Mouse (Mus musculus): Measurements from ENCODE around the gene Rapgef4. TPM values are rescaled to one million over a fixed set of nuclear protein-coding genes. Genes with fewer than 3 reads are reported as not detected.

Gene Rapgef4
- 1 to 10 TPM; 1.2 to 4.2 TPM for total RNA-seq (2021)
- long read RNA-seq, experiment 1, result 0 reads
- long read RNA-seq, experiment 2, result 0 reads

- DNase-seq (ENCODE audit: low spot score), result no peak
Measured at GRCm38 (mm10) chr2:71980771-71981342, at the start of gene Rapgef4. Rapgef4 (plus strand) TSS chr2:71981240.

- DNase-seq (ENCODE audit: low spot score), result no peak
Measured at GRCm38 (mm10) chr2:71934046-71934445, 47.0 kb upstream of the Rapgef4 start.

GRCm38 (mm10) chr2:71936711-71937110 is 44.3 kb upstream of the Rapgef4 start:
- no peak for DNase-seq (ENCODE audit: low spot score)

GRCm38 (mm10) chr2:71937649-71938308 is 43.3 kb upstream of the Rapgef4 start:
- no peak for DNase-seq (ENCODE audit: low spot score)

- peak; percentile 55 for DNase-seq (ENCODE audit: low spot score)
Measured at GRCm38 (mm10) chr2:71938716-71939393, 42.2 kb upstream of the Rapgef4 start.

- no peak for DNase-seq (ENCODE audit: low spot score)
Measured at GRCm38 (mm10) chr2:71941005-71941720, 39.9 kb upstream of the Rapgef4 start.

- DNase-seq (ENCODE audit: low spot score), result no peak
Measured at GRCm38 (mm10) chr2:71941721-71942087, 39.3 kb upstream of the Rapgef4 start.

GRCm38 (mm10) chr2:71951212-71951611 is 29.8 kb upstream of the Rapgef4 start:
- no peak for DNase-seq (ENCODE audit: low spot score)

- DNase-seq (ENCODE audit: low spot score), result peak; percentile 65
Measured at GRCm38 (mm10) chr2:71955637-71956036, 25.4 kb upstream of the Rapgef4 start.

- DNase-seq (ENCODE audit: low spot score), result no peak
Measured at GRCm38 (mm10) chr2:71956463-71956862, 24.6 kb upstream of the Rapgef4 start.

- no peak for DNase-seq (ENCODE audit: low spot score)
Measured at GRCm38 (mm10) chr2:71957951-71958350, 23.1 kb upstream of the Rapgef4 start.

GRCm38 (mm10) chr2:71958393-71958792 is 22.6 kb upstream of the Rapgef4 start:
- DNase-seq (ENCODE audit: low spot score), result peak; percentile 43

- no peak for DNase-seq (ENCODE audit: low spot score)
Measured at GRCm38 (mm10) chr2:71964216-71964615, 16.8 kb upstream of the Rapgef4 start.

GRCm38 (mm10) chr2:71965476-71965875 is 15.6 kb upstream of the Rapgef4 start:
- DNase-seq (ENCODE audit: low spot score), result peak; percentile 20

- DNase-seq (ENCODE audit: low spot score), result no peak
Measured at GRCm38 (mm10) chr2:71966737-71967136, 14.3 kb upstream of the Rapgef4 start.

GRCm38 (mm10) chr2:71967855-71968254 is 13.2 kb upstream of the Rapgef4 start:
- DNase-seq (ENCODE audit: low spot score), result no peak

GRCm38 (mm10) chr2:71973646-71974045 is 7.4 kb upstream of the Rapgef4 start:
- no peak for DNase-seq (ENCODE audit: low spot score)

- no peak for DNase-seq (ENCODE audit: low spot score)
Measured at GRCm38 (mm10) chr2:71974143-71974846, 6.7 kb upstream of the Rapgef4 start.

GRCm38 (mm10) chr2:71979981-71980380 is 1.1 kb upstream of the Rapgef4 start:
- no peak for DNase-seq (ENCODE audit: low spot score)

- no peak for DNase-seq (ENCODE audit: low spot score)
Measured at GRCm38 (mm10) chr2:71981343-71981851, 357 bp downstream of the Rapgef4 start.

GRCm38 (mm10) chr2:71981896-71982295 is 856 bp downstream of the Rapgef4 start:
- DNase-seq (ENCODE audit: low spot score), result no peak
